Mouse (Mus musculus) midbrain, embryonic 13.5 days (tissue): ENCODE results near the gene Tbx3. TPM values are rescaled to one million over a fixed set of nuclear protein-coding genes. Genes with fewer than 3 reads are reported as not detected.

Source experiments
- ATAC-seq: fragments of 200-750 bp; cut with Nextera tagmentation; 2 replicates; pipeline ENCODE4 v1.8.0; 2017; ENCODE audit warnings: mild to moderate bottlenecking, moderate TSS enrichment, moderate library complexity
- H3K27ac ChIP-seq: fragments of 300-500 bp; sonication (generic); 2 replicates; pipeline ENCODE4 v1.5.1; 2015; ENCODE audit warnings: inconsistent platforms, mild to moderate bottlenecking, moderate library complexity
- H3K27me3 ChIP-seq: fragments of 300-500 bp; sonication (generic); 2 replicates; pipeline ENCODE4 v1.6.1; 2015; ENCODE audit warnings: mild to moderate bottlenecking, inconsistent platforms
- H3K36me3 ChIP-seq: fragments of 300-500 bp; sonication (generic); 2 replicates; pipeline ENCODE4 v1.6.1; 2015; ENCODE audit warnings: mild to moderate bottlenecking, inconsistent platforms
- H3K4me1 ChIP-seq: fragments of 300-500 bp; sonication (generic); replicated peaks from 2 replicates; pipeline ENCODE4 v1.6.1; 2015; ENCODE audit warnings: inconsistent platforms
- H3K4me2 ChIP-seq: fragments of 300-500 bp; sonication (generic); replicated peaks from 2 replicates; pipeline ENCODE4 v1.6.1; 2015; ENCODE audit warnings: moderate library complexity, mild to moderate bottlenecking, inconsistent platforms
- H3K4me3 ChIP-seq: fragments of 300-500 bp; sonication (generic); replicated peaks from 2 replicates; pipeline ENCODE4 v1.5.1; 2015; ENCODE audit warnings: mild to moderate bottlenecking, inconsistent platforms
- H3K9ac ChIP-seq: fragments of 300-500 bp; sonication (generic); replicated peaks from 2 replicates; pipeline ENCODE4 v1.6.1; 2015; ENCODE audit warnings: mild to moderate bottlenecking, inconsistent platforms
- H3K9me3 ChIP-seq: fragments of 300-500 bp; sonication (generic); 2 replicates; pipeline ENCODE4 v1.6.1; 2016; ENCODE audit warnings: mild to moderate bottlenecking, inconsistent platforms
- WGBS: fragments of 180-500 bp; shearing (Covaris S2); methylation state at CpG from one replicate; pipeline ENCODE4 v1.1.7; 2015; 5-methylcytosine and 5-hydroxymethylcytosine counted together
- polyA plus RNA-seq: library from polyadenylated mRNA; unstranded; fragments of >200 nt; fragmentation: Nextera tagmentation; extraction: Ambion mirVana; gene quantifications from 2 replicates; pipeline ENCODE4 v1.2.1, GENCODE M21; 2015

The Tbx3 gene
- polyA plus RNA-seq, 1 experiment from 2014 or later = 2.3 TPM

DNA sequence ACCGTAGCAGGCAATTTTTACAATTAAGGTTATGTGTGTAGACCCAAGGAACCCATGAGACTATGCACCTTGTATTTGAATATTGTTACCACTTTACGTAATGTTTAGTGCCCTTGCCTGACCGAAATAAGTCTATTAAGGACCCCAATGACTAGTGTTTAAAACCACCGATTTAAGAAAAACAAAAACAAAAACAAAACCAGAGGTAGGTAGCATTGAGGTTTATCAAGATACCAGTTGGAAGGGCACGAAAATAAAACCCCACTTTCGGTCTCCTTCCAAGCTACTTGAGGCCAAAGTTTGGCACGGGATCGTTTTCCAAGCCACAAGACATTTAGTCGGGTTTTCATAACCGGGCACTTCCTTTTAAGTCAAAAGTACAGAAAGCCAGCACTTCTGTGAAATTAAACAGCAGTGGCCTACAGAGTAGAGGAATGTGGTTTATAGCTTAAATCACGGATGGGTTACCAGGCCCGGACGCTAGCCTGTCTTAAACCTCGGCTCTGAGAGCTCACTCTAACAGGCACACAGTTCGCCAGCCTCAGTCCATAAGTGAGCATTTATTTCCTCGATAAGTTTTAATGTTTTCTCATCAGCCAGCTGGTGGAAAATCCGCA, 2.6 kb downstream of the Tbx3 start:
- H3K27me3 ChIP-seq = peaks cover 97% of the 10 kb centered on the region
- no peak overlapping the region for H3K4me2 ChIP-seq
- no peak overlapping the region for H3K27ac ChIP-seq
- H3K9ac ChIP-seq = no peak overlapping the region
- H3K4me3 ChIP-seq = no peak overlapping the region; the same call in 1 of the 2 replicates
- H3K36me3 ChIP-seq = no peaks in the 10 kb centered on the region
- 2% methylated on average over 17 of the region's 17 CpGs for WGBS
- ATAC-seq = no peak
- H3K9me3 ChIP-seq = no peaks in the 10 kb centered on the region
- H3K4me1 ChIP-seq = peaks cover 18% of the 10 kb centered on the region

DNA sequence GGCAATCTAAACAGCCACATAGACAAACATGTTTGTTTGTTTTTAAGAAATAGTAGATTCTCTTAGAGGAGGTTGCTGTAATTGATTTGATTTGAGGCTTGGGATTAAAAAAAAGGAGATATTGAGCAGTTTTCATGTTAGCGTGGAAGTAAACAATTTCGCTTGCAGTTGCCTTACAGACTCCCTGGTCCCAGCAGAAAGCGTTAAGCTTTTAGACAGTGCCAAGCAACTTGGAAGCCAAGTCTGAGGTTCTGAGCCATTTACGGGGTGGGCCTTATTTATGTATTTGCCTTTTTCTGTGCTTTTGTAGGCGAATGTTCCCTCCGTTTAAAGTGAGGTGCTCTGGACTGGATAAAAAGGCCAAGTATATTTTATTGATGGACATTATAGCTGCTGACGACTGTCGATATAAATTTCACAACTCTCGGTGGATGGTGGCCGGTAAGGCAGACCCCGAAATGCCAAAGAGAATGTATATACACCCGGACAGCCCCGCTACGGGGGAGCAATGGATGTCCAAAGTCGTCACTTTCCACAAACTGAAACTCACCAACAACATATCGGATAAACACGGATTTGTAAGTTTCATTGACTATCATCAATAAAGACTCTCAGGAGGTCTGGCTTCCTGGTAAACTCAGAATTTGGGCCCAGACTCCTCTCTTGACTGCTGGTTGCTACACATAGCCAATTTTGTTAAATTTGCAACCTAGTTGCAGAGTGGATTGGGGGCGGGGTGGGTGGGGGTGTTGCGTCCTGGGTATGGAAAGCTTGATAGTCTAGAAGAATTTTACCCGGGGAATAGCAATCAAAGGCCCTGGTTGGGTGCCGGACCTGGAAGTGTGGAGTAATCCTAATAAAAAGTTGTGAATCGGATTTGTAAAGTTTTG, 3.5 kb downstream of the Tbx3 start:
- Histone ChIP-seq H3K27me3 (peaks cover 97% of the 10 kb centered on the region), H3K9ac (no peak overlapping the region), H3K4me2 (no peak overlapping the region), H3K4me3 (no peak overlapping the region), H3K27ac (no peak overlapping the region), H3K4me1 (peaks cover 18% of the 10 kb centered on the region), H3K9me3 (no peaks in the 10 kb centered on the region), H3K36me3 (no peaks in the 10 kb centered on the region)
- WGBS = 3% methylated on average over 22 of the region's 22 CpGs
- ATAC-seq = no peak

- Histone ChIP-seq H3K4me2 (no peak overlapping the region), H3K36me3 (no peaks in the 10 kb centered on the region), H3K9ac (no peak overlapping the region), H3K27ac (no peak overlapping the region), H3K27me3 (peaks cover 97% of the 10 kb centered on the region), H3K4me1 (peaks cover 12% of the 10 kb centered on the region), H3K9me3 (no peaks in the 10 kb centered on the region), H3K4me3 (no peak overlapping the region)
- WGBS = 4% methylated on average over 12 of the region's 12 CpGs
- no peak for ATAC-seq
Measured at GRCm38 (mm10) chr5:119674606-119675330, 4.3 kb downstream of the Tbx3 start.

- H3K4me3 ChIP-seq = no peak overlapping the region
- no peak overlapping the region for H3K9ac ChIP-seq
- no peak overlapping the region for H3K4me2 ChIP-seq
- H3K4me1 ChIP-seq = peaks cover 5% of the 10 kb centered on the region; the same call in 1 of the 2 replicates
- H3K9me3 ChIP-seq = no peaks in the 10 kb centered on the region
- no peak overlapping the region for H3K27ac ChIP-seq
- H3K36me3 ChIP-seq = no peaks in the 10 kb centered on the region
- WGBS = 3% methylated on average over 2 of the region's 2 CpGs
- peaks cover 99% of the 10 kb centered on the region for H3K27me3 ChIP-seq
- ATAC-seq = no peak
Measured at GRCm38 (mm10) chr5:119676245-119676644, 5.8 kb downstream of the Tbx3 start.

- peaks cover 99% of the 10 kb centered on the region for H3K27me3 ChIP-seq
- no peak overlapping the region for H3K27ac ChIP-seq
- H3K4me2 ChIP-seq = no peak overlapping the region
- H3K9me3 ChIP-seq = no peaks in the 10 kb centered on the region
- ATAC-seq = no peak
- H3K4me3 ChIP-seq = no peak overlapping the region
- 4% methylated on average over 5 of the region's 5 CpGs for WGBS
- H3K4me1 ChIP-seq = peaks cover 5% of the 10 kb centered on the region; the same call in 1 of the 2 replicates
- no peaks in the 10 kb centered on the region for H3K36me3 ChIP-seq
- H3K9ac ChIP-seq = no peak overlapping the region
Measured at GRCm38 (mm10) chr5:119678516-119678915, 8.0 kb downstream of the Tbx3 start.

DNA sequence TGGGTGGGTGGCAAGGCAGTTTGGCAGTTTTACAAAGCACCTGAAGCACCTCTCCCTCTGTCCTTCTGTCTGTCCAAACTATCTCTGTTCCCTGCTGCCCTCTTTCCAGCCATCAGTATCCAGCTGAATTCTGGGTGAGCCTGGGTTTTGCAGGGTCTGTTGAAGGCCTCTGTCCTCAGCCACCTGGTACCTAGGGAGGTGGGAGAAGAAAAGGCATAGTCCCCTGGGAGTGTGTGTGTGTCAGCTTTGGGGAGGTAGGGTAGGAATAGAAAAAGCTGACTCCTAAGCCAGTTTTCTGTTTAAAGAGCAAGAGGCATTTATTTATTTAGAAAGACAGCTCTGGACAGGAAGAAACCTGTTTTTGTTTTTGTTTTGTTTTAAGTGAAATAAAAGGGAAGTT, 8.6 kb downstream of the Tbx3 start:
- Histone ChIP-seq H3K27ac (no peak overlapping the region), H3K4me1 (peaks cover 5% of the 10 kb centered on the region; the same call in 1 of the 2 replicates), H3K9ac (no peak overlapping the region), H3K27me3 (peaks cover 100% of the 10 kb centered on the region), H3K9me3 (no peaks in the 10 kb centered on the region), H3K36me3 (no peaks in the 10 kb centered on the region), H3K4me3 (no peak overlapping the region), H3K4me2 (no peak overlapping the region)
- no peak for ATAC-seq

GRCm38 (mm10) chr5:119679614-119680328, 9.3 kb downstream of the Tbx3 start:
- Histone ChIP-seq H3K4me1 (peaks cover 5% of the 10 kb centered on the region; the same call in 1 of the 2 replicates), H3K4me3 (peak overlapping the region; percentile 6; the same call in 1 of the 2 replicates), H3K9ac (no peak overlapping the region), H3K36me3 (no peaks in the 10 kb centered on the region), H3K9me3 (no peaks in the 10 kb centered on the region), H3K27ac (no peak overlapping the region), H3K27me3 (peaks cover 99% of the 10 kb centered on the region), H3K4me2 (no peak overlapping the region)
- WGBS = 9% methylated on average over 10 of the region's 10 CpGs
- ATAC-seq = no peak

DNA sequence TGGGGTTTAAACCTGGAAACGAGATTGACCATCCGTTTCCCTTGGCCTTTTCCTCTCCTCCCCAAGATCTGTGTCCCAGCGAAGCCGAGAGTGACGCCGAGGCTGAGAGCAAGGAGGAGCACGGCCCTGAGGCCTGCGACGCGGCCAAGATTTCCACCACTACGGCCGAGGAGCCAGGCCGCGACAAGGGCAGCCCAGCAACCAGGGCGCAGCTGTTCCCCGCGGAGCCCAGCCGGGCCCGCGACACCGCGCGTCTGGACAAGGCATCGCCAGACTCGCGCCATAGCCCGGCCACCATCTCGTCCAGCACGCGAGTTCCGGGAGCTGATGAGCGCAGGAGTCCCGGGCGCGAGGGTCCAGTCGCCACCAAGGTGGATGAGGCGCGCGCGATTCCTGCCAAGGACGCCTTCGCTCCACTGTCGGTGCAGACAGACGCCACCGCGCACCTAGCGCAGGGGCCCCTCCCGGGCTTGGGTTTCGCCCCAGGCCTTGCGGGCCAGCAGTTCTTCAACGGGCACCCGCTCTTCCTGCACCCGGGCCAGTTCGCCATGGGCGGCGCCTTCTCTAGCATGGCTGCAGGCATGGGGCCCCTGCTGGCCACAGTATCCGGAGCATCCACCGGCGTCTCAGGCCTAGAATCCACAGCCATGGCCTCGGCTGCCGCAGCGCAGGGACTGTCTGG, 10.0 kb downstream of the Tbx3 start:
- peak; percentile 14; the same call in 1 of the 2 replicates for ATAC-seq
- Histone ChIP-seq H3K9me3 (no peaks in the 10 kb centered on the region), H3K4me3 (peak overlapping the region; percentile 6), H3K4me1 (peaks cover 6% of the 10 kb centered on the region; the same call in 1 of the 2 replicates), H3K4me2 (no peak overlapping the region), H3K36me3 (no peaks in the 10 kb centered on the region), H3K27ac (no peak overlapping the region), H3K9ac (no peak overlapping the region), H3K27me3 (peaks cover 98% of the 10 kb centered on the region)
- WGBS = 1% methylated on average over 56 of the region's 62 CpGs

DNA sequence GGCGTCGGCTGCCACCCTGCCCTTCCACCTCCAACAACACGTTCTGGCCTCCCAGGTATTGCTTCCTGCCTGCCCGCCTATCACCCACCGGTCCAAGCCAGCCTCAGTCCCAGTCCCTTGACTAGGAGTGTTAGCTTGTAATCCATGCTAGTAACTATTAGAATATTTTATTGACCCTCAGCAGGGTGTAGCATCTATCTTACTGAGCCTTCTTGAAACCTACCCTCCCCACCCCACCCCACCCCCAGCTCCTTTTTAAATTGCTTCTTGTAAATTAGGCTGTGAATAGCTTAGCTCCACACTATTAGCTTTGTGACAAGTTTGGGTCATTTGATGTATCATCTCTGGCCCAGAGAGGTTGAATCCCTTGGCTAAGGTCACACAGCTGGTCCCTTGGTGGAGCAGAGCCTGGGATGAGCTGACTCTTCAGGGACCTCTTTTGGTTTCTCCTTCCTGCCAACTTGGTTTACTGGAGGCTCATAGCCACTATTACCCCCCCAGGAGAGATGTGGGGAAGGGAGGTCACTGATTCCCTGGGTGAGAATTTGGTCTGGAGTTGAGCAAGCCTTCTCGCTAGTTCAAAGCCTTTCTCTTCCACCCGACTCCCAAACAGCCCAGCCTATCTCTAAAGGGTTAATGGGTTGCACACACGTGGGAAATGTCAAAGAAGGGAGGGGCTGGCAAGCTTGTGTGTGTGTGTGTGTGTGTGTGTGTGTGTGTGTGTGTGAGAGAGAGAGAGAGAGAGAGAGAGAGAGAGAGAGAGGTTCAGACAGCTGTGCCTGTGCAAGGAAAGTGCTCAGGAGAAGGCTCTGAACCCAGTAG, 10.8 kb downstream of the Tbx3 start:
- Histone ChIP-seq H3K27ac (no peak overlapping the region), H3K36me3 (no peaks in the 10 kb centered on the region), H3K4me2 (no peak overlapping the region), H3K4me1 (peaks cover 13% of the 10 kb centered on the region; the same call in 1 of the 2 replicates), H3K9ac (no peak overlapping the region), H3K4me3 (no peak overlapping the region), H3K27me3 (peaks cover 98% of the 10 kb centered on the region), H3K9me3 (no peaks in the 10 kb centered on the region)
- WGBS = 7% methylated on average over 8 of the region's 8 CpGs
- ATAC-seq = no peak

- 5% methylated on average over 4 of the region's 4 CpGs for WGBS
- ATAC-seq = no peak
- H3K27me3 ChIP-seq = peaks cover 98% of the 10 kb centered on the region
- H3K4me1 ChIP-seq = peaks cover 13% of the 10 kb centered on the region; the same call in 1 of the 2 replicates
- no peak overlapping the region for H3K4me2 ChIP-seq
- H3K36me3 ChIP-seq = no peaks in the 10 kb centered on the region
- H3K9me3 ChIP-seq = no peaks in the 10 kb centered on the region
- H3K4me3 ChIP-seq = no peak overlapping the region
- no peak overlapping the region for H3K27ac ChIP-seq
- no peak overlapping the region for H3K9ac ChIP-seq
Measured at GRCm38 (mm10) chr5:119681833-119682210, 11.4 kb downstream of the Tbx3 start.
